ENCODE assay signal across 9 mouse cellular contexts in genomic region chr1:180774664-180775063, GRCm38 (mm10). TPM values are rescaled to one million over a fixed set of nuclear protein-coding genes. Genes with fewer than 3 reads are reported as not detected.
DNase-seq lines count a peak whose midpoint lies in the region; TF ChIP-seq lines count a peak whose summit lies in the region.
"Had no signal": no experiment of that assay in that cellular context is flagged by ENCODE, and none has a peak within 500 bp of the region (broad histone marks: within the 10 kb centered on the region; RNA-seq: fewer than 3 reads in every experiment).

No protein-coding gene starts in this region.

- no peaks in the 10 kb centered on the region for H3K36me3 ChIP-seq in heart, adult 2 months (ENCODE audit: control insufficient read depth, insufficient read depth, low read length)
- H3K36me3 ChIP-seq: limb, embryonic 15.5 days had no signal

- peak; percentile 67 for TF ChIP-seq CTCF in heart, adult 2 months (IDR thresholded peaks at IDR 0.05)

- no peak for TF ChIP-seq POLR2A in heart, adult 2 months (IDR thresholded peaks at IDR 0.05; ENCODE audit: insufficient read depth, low read depth, low read length)

- no peaks in the 10 kb centered on the region for H3K27me3 ChIP-seq in heart, adult 2 months (ENCODE audit: control insufficient read depth, insufficient read depth, low read length)
- H3K27me3 ChIP-seq: limb, embryonic 15.5 days had no signal

- no peak for TF ChIP-seq EP300 in heart, adult 2 months (IDR thresholded peaks at IDR 0.05; ENCODE audit: insufficient read depth, low read depth, low read length)

- H3K9ac ChIP-seq in heart, adult 2 months (ENCODE audit: low read depth, low read length): no peak overlapping the region
- H3K9ac ChIP-seq: limb, embryonic 15.5 days had no signal

- H3K4me3 ChIP-seq in heart, adult 2 months: no peak overlapping the region
- H3K4me3 ChIP-seq: limb, embryonic 15.5 days had no signal

- 68% methylated on average over 3 of the region's 3 CpGs for WGBS in heart, adult 2 months

- intact Hi-C loops in heart, adult 2 months (cut with DNase I): no loop called here
- intact Hi-C loops in heart, postnatal 25 days (cut with DNase I): loop anchor here (5.0 kb wide), 1 partner anchor 78 kb away; the partner anchor contains the start of gene Sde2

- H3K4me1 ChIP-seq in heart, adult 2 months (ENCODE audit: control insufficient read depth, insufficient read depth, low read length): peaks cover 2% of the 10 kb centered on the region; the same call in 1 of the 2 replicates

- no peaks in the 10 kb centered on the region for H3K79me2 ChIP-seq in heart, adult 2 months (replicated peaks; ENCODE audit: control insufficient read depth, insufficient read depth, low read length)

- DNase-seq in heart, adult 2 months: no peak
- DNase-seq in heart, adult 8-10 months (ENCODE audit: low spot score): no peak
- DNase-seq in right cerebral cortex, postnatal 4 days: peak; percentile 34
- DNase-seq in right cerebral cortex, adult 2 months (ENCODE audit: low spot score in 2 of 2): no peak
- DNase-seq in embryo, embryonic 9.5 days (ENCODE audit: extremely low spot score): peak; percentile 39
- peak; percentile 68 for DNase-seq in testis, postnatal 14 days (ENCODE audit: low spot score)
- no peak for DNase-seq in heart, postnatal 25 days (ENCODE audit: low spot score)
- DNase-seq in frontal cortex, adult 2 months (ENCODE audit: extremely low spot score in 1 of 2, low spot score in 1 of 2): no peak

- no peak overlapping the region for H3K27ac ChIP-seq in heart, adult 2 months
- H3K27ac ChIP-seq: limb, embryonic 15.5 days had no signal

RNA-seq across cellular contexts. Expression of gene H3f3a, which starts 39.1 kb away (rescaled TPM):
- total RNA-seq in heart, adult 2 months (2021): 100 to 1,000 TPM; 405 to 430 TPM
- 258 and 363 TPM in 2 replicates for polyA plus RNA-seq in heart, adult 2 months (2012; rRNA removed)
- total RNA-seq in heart, adult 8-10 months (2022): 100 to 1,000 TPM; 363 to 431 (median 376) TPM
- 100 to 1,000 TPM; 494 to 517 TPM for total RNA-seq in heart, postnatal 25 days (2021)
- polyA plus RNA-seq in frontal cortex, adult 2 months (2012; rRNA removed): 502 and 559 TPM in 2 replicates

RNA-seq across cellular contexts. Expression of gene Acbd3, which starts 48.8 kb away (rescaled TPM):
- total RNA-seq in heart, adult 2 months (2021): 10 to 100 TPM; 20.6 to 23.8 TPM
- polyA plus RNA-seq in heart, adult 2 months (2012; rRNA removed): 9.0 and 15.7 TPM in 2 replicates
- total RNA-seq in heart, adult 8-10 months (2022): 10 to 100 TPM; 19.4 to 24.6 (median 22.0) TPM
- 10 to 100 TPM; 22.6 to 24.8 TPM for total RNA-seq in heart, postnatal 25 days (2021)
- polyA plus RNA-seq in frontal cortex, adult 2 months (2012; rRNA removed): 26.3 and 28.0 TPM in 2 replicates

Comparison
In these comparisons a context has a peak if more than half of its experiments do, and no peak if none do; other contexts are left out.
1. DNase-seq: peak in right cerebral cortex, postnatal 4 days (single experiment), embryo, embryonic 9.5 days (single experiment) and testis, postnatal 14 days (single experiment); none in heart, adult 2 months (0 of 2), heart, adult 8-10 months (single experiment), right cerebral cortex, adult 2 months (0 of 2), heart, postnatal 25 days (single experiment) and frontal cortex, adult 2 months (0 of 2).